Mouse (Mus musculus): Measurements from ENCODE around the gene Ptprs.

Gene Ptprs

DNA sequence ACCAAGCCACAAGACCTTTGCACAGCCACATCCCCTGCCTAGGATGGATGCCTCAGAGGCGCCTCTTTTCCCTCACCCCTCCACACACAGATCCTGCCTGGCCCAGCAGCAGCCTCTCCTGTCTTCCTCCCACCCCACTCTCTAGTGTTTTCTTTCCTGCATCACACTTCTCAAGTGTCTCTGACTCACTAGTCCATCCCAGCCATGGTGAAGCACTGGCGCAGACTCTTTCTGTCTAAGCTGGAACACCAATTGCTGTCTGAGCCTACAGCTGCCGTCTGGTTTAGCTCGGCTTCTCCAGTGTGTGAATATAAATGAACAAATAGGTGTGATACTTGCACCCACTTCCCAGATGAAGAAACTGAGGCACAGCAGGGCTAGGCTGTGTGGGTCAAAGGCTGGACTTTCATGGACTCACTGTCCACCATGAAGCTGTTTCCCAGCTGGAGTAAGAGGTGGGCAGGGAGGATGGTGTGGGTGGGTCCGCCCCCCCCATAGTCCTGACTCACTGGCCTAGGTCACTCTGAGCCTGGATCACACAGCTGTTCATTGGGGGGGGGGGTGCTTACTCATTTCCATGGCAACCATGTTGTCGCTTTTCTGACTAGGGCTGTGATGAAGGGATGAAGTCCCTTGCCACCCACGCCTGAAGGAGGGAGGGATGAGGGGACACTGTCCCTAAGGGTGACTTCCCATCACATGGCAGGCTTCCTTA is 14.3 kb upstream of the Ptprs start:
- no peak for DNase-seq

DNA sequence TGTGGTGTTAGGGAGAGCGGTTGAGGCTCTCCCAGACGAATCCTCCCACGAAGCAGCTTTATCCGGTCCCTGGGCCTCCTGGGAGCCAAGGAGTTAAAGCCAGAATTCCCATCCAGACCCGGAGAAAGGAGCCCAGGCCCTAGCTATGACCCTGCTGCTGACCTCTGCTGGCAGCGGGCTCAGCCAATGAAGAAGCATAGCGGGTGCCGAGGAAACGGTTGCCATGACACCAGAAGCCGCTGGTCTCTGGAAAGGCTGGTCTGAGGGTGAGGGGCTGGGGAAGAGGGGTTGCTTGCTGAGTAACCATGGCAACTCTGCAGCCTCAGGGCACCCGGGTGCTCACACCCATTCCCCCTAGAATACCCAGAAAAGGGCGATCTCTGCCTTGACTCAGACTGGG is 11.7 kb upstream of the Ptprs start:
- no peak for DNase-seq

DNA sequence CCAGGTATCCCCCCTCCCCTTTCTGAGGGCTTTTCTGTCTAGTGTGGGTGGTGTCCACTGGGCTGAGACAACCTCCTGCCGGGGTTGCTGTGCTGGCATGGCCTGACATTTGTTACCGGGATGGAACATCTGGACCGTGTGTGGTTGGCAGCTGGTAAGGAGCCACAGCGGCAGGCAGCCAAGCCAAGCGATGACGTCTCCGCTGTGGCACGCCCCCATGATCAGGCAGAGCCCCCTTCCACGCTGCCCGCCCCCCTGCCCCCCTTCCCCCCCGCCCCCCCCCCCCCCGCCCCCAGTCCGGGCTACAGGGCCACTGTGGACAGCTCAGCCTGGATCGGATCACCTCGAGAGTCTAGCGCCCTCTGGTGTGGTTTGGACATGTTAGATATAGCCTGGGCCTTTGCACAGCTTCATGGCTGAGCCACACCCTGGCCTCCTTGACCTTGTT is 11.2 kb upstream of the Ptprs start:
- DNase-seq, result peak; percentile 58

DNA sequence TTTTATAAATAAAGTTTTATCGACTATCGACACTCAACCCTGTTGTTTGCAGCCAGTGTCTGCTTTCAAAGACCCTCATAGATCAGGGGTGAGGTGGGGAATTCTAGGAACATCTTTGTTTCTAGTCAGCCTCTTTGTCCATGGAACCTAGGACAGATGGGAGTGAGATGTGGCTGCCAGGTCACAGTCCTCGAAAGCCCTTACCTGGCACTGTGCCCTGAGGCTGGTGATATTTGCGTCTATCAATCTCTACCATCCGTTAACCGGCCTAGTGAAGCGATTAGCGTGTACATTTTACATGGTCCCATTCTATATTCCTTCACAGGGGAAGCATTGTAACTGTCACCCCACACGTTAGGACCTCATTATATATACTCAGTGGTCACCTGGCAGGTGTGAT is 9.6 kb upstream of the Ptprs start:
- DNase-seq, result no peak

DNA sequence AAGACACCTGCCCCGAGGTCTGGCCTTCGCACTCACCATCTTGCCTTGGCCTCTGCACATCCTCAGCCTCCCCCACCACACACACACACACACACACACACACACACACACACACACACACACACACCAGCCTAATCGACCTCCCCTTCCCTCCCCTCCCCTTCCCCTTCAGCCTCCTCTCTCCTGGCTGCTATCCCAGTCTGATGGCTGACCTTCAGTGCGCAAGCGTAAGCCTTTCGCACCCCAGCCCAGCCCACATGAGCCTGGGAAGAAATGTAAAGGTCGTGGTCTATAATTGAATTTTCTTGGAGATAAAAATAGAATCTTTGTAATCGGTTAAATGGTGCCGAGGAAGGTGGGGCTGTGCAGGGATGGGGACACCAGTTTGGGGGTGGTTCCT is 8.8 kb upstream of the Ptprs start:
- DNase-seq, result no peak

DNA sequence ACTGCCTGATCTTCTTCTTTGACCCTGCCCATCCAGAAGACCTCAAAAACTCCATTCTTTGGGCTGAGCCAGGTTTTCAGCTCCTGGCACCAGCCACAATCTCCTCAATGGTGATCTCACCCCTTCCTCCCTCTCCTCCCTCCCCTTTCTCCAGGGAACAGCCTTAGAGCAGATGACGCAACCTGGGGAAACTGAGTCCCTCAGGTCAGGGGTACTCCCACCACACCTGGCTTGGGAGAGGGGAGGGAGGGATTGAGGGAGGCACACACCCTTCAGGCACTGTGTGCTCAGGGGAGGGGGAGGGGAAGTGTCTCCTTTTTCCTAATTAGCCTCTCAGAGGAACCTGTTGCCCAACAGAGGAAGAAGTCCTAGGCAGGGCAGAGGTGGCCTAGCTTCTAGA is 6.4 kb upstream of the Ptprs start:
- DNase-seq, result no peak

DNA sequence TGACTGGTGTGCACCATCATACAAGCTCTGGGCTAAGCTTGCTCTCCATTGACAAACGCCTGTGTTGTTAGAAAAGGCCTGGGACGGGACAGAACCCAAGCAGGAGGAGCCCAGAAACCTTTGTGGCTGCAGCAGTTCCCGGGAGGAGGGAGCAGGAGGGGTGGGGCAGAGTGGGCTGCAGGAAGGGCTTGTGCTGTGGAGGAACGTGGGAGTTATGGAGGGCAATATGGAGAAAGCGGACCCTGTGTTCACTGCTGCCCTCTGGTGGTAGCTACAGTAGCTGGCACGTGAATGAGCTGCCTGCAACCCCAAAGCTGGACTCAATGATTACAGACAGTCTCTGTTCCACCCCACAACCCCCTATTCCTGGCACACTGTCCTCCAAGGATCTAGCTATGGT is 3.1 kb upstream of the Ptprs start:
- DNase-seq, result peak; percentile 82

DNA sequence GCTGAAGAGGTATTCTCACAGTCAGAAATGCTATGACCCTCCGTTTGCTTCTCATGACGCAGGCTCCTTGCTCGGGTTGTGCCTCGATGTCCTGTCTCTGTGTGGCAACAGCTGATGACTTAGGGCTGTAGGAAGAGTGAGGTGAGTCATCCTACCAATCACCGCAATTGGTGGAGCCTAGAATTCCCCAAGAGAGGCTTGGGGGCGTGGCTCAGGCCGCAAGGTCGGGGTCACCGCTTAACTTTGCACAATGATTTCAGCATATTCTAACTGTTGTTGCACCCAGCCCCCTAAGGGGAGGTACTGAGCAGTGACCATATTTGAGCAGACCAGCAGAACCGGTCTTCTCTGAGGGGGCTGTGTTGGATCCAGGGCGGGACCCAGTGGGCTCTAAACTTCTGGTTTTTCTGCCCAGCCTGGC is 1.9 kb upstream of the Ptprs start:
- DNase-seq, result no peak

DNA sequence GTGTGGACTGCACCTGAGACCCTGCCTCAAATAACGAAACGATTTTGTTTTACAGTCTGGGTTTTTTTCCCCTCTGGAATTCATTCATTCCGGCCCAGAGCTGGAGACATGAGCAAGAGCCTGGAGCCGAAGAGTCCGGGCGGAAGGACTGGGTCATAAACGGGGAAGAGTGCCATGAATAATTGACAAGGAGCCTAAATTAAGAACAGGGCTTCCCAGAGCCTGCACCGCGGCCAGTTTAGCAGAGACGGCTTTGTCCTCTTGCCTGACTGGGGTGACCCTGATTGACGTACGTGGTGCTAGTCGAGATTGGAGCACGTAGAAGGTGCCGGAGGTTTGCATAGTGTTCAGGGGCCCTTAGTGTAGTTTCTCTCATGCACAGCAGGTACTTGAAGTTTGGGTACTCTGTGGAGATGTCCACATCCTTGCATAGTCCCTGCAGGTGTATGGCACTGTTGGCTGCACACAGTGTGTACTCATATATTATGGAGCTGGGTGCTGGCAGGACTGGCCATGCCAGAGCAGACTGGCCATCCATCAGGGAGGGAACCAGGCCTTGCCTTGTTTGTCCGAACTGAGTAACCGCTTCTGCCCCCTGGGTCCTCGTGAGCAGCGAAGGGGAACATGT is 1.0 kb upstream of the Ptprs start:
- DNase-seq, result no peak

DNA sequence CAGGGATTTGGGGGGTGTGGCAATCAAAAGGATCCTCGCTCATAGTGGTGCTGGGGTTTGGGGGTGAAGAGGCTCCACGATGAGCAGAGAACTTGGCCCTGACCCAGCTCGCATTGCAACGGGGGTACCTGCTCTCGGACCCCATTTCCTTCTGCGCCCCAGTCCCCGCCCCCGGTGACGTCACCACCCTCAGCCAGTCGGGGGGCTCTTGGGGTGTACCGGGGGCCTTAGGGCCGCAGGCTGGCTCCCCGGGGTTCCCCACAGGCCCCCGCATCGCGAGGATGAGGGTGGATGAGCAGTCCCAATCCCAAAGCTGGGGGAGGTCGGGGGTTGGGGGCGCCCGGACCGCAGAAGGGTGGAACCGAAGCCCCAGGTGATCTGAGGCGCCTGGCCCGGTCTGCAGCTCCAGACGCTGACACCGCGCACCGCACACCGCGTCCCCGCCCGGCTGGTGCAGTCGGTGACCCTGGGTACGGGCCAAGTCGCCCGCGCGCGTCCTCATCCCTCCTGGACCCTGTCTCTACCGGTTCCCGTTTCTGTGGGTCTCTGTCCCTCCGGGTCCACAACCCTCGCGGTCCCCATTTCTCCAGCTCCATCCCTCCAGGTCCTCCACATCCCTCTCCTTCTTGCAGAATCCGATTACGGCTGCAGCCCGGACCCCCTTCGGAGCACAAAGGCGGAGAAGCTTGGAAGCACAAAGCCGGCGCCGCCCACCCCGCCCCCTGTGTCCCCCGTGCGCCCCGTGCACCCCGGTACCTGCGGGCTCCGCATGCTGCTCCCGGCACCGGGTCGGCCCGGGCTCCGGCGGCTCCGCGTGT is 490 bp downstream of the Ptprs start:
- no peak for DNase-seq

DNA sequence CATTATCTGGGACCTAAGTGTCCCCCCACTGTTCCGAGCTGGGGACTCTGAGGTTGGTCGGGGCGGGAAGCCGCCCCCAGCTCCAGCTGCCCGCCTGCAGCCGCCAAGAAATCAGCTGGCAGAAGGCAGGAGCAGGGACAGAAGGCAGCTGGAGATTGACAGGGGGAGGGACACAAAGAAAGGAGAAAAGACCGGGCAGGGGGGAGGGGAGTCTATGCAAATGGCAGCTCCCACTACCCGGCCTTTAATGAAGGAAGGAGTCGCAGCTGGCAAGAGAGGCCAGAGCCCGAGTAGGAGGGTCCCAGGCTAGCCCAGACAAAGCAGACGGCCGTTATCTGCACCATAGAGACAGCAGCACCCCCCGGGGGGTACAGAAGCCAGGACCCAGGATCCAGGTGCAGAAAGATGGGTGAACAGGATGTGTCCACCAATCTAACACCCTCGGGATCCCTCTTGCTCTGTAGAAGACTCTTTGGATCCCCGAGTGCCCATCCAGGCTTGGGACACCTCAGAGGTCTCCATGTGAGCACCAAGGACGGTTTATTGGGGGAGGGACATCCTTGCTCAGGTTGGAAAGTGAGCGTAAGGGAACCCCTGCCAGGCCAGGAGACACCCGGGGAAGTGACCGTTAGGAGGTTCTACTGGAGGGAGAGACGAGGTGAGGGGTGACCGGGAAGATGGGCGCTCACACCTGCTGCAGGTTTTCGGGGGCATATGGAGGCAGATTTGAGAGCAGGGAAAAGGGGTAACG is 1.3 kb downstream of the Ptprs start:
- no peak for DNase-seq

DNA sequence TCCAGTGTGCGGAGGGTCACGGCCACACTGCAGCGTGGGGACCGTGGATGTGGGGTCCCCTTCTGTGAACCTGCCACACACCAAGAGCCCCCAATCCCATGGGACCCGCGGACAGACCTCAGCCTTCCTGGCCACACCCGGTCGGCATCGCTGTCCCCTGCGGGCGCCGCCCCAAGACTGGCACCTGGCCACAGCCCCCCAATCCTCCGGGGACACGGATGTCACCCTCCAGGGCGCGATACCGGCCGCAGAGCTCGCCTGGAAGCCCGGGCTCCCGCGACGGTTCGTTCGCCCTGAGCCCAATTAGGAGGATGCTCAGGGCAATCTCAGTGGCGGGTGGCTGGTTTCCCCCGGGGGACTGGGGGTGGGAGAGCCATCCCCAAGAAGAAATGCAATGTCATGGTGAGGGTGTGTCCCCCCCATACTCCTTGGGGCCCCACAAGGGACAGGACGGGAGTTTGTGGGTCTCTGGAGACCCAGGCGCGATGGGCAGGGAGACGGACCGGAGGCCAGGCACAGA is 1.9 kb downstream of the Ptprs start:
- no peak for DNase-seq

DNA sequence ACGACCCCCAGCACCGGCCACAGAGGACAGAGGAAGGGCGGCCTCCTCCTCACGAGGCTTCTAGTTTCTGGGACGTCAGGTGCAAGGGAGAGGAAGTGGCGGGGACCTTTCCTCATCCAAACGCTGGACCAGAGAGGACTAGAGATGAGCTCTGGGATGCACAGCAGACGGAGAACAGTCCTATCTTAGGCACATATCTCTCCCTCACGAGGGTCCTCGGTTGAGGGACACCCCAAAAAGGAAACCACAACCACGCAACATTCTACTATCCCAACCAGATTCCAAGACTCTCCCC is 2.7 kb downstream of the Ptprs start:
- no peak for DNase-seq

DNA sequence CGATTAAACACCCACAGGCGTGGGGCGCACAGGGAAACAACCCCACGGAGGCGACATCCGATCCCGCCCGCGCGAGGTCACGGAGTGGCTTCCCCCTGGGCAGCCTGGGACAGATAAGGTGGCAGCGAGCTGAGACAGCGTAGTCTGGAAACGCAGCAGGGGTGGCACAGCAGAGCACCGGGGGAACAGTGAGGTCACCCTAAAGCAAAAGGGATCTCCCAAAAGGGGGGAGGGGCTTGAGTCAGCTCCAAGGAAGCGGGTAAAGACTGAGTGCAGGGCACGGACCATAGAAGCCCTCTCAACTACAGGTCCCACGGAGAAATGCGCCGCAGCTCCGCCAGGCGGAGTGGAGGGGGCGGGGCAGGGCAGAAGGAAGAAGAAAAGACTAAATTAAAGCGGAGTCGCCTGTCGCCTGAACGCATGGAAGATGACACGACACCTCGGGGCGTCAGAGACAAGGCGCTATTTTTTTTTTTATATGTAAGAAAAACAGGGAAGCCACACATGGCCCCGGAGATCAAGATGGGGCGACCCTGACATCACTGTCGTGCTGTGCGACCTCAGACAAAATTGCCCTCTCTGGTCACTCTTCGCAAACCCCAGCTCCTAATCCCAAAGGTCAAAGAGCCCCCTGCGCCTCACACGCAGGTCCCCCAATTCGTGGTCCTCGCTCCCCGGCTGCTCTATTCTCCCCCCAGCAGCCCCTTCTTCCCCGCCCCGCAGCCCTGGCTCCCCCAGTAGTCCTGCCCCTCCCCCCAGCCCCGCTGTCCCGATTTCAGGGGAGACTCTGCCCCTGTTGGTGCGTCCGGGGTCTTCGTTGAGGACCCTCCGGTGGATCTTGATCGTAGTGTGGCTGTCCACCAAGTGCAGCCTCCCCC is 3.3 kb downstream of the Ptprs start:
- DNase-seq, result peak; percentile 59

DNA sequence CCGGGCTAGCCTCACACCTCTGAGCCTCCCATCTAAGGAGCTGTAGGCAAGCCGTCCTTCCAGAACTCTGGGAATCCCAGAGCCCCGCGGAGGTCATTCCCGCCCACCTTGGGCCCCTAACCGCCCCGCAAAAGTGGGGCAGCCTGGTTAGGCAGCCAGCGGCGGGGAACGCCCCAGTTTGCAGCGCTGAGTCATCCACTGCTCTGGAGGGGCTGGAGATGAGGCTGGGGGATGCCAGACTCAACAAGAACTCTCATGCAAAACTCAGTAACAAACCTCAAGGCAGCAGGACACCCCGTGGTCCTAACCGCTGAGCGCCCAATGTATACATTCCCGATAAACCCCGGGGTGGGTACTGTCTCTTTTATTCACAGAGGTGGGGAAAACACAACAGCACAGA is 4.2 kb downstream of the Ptprs start:
- DNase-seq, result no peak

DNA sequence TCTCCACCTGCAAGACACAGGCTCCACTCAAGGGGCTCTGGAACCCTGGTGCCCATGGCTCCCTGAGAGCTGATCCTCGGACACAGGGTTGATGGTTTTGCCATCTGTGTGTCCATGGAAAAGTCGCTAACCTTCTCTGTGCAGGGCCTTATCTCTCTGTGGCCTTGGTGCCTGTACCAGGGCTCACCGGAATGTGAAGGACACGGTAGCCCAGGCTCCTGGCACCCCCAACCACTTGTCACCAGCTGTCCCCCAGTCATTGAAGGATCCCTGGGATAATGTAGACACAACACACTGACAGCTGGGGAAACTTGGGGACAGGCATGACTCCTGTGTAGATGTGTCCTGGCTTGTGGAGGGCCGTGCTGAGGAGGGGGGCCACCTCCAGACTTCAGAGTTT is 5.1 kb downstream of the Ptprs start:
- no peak for DNase-seq

DNA sequence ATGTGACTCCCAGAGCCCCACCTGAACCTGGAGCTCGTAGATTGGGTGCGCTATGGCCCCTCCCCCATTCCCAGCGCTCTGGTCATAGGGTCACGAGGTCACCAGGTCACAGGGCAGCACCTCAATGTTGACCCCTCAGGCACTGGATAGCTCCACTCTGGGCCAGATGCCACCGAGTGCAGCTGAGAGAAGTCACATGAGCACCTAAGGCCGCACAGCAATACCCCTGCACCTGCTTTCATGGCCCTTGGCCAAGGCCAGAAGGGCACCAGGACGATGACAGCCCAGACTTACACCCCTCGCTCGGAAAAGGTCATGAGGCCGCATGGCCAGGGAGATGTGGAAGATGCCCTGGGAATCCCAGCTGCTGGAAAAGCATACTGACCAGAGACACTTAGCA is 5.7 kb downstream of the Ptprs start:
- DNase-seq, result no peak

DNA sequence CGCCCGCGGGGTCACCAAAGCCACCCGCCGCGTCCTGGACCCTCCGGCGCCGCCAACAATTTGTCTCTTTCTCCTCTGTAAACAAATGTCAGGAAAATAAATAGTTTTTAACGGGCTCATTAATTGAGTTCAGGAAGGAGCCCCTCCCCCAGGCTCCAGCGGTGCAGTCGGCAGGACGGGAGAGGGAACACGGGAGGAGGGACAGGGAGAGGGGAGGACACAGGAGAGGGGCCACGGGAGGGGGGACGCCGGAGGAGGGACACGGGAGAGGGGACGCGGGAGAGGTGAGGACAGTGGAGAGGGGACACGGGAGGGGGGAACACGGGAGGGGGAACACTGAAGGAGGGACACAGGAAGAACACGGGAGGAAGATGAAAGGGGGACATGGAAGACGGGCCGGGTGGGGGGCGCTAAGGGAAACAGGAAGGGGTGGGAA is 6.3 kb downstream of the Ptprs start:
- peak; percentile 66 for DNase-seq

DNA sequence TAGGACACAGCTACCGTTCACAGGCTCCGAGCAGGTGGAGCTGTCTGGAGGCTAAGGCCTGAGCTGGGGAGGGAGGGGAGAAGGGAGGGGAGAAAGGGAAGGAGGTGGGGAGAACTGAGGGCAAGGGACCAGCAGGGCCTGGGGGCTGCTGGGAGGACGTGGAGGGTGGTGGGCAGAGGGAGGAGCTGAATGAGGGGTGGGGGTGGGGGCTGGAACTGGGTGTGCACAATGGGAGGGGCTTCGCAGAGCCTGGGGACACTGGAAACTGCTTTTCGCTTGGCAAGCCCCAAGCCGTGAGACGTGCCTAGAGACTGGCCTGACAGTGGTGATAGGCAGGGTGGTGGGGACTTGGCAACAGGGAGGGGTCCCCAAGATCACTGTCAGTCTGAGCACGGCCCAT is 7.0 kb downstream of the Ptprs start:
- DNase-seq, result no peak

DNA sequence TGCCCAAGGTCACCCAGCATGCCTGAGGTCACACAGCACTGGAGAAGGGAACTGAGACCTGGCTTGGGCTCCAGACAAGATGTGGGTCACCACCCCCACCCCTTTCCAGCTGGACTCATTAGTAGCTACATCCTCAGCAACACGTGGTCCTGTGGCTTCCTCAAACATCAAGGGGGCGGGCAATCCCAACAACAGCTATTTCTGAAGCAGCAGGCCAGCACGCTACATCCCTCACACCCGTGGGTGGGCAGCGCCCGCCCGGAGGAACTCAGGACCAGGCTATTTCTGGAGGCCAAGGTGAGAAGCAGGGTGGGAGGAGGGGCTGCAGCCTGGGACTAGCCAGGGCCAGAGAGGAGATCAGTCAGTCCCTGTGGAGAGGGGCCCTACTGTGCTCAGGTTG is 7.4 kb downstream of the Ptprs start:
- no peak for DNase-seq

DNA sequence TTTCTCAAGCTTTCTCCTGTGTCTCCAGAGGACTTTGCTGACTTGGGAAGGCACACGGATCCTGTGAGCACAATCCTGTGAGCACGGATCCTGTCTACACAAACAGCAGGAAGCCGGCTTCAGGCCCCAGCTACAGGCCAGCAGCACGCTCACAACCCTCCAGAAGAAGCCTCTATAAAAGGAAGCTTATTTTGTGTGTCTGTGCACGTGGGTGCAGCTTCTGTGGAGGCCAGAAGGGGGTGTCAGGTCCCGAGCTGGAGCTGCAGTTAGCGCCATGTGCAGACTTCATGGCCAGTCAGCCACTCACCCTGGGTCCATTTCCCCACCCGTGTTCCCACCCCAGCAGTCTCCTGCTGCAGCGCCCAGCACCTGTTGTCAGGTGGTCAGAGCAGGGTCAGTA is 7.9 kb downstream of the Ptprs start:
- no peak for DNase-seq

DNA sequence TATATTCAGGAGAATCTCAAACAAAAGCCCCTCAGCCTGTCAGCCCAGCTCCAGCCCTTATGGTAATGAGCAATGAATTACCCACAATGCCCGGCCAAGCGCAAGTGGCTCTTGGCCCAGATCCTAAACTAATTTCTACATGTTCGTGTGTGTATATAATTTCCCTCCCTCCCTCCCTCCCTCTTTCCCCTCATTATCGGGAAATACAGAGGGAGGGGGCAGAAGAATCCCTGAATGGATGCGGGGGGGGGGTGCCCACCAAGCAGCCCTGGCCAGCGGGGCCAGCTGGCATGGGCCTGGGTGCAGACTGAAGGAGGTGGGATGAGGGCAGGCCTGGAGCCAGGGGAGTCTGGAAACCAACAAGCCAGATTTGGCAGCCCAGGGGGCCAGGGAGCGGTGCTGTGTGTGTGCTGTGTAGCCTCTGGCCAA is 8.8 kb downstream of the Ptprs start:
- DNase-seq, result peak; percentile 79
